Mouse (Mus musculus) bone marrow, adult 2 months (tissue): ENCODE results near the gene Cstb.

Experiments
- CTCF ChIP-seq: fragments of 200-500 bp; IDR thresholded peaks from 2 replicates; pipeline ENCODE4 v1.5.1; 2011; ENCODE audit warnings: low read length, control low read depth; ENCODE audit not compliant: control insufficient read depth, insufficient read depth
- POLR2A ChIP-seq: fragments of 200-500 bp; IDR thresholded peaks from 2 replicates; pipeline ENCODE4 v1.6.1; 2011; ENCODE audit warnings: low read depth, mild to moderate bottlenecking, control low read depth, low read length, borderline replicate concordance; ENCODE audit not compliant: control insufficient read depth

DNA sequence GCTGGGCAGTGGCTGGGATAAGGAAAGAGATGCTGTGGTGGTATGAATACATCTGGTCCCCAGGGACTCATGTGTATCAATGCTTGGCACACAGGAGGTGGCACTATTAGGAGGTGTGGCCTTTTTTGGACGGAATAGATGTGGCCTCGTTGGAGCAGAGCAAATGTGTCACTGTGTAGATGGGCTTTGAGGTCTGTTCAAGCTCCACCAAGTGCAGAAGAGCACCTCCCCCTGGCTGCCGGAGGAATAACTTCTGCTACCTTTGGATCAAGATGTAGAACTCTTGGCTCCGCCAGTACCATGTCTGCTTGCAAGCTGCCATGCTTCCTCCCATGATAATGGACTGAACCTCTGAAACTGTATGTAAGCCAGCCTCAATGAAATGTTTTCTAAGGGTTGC lies 36.3 kb downstream of the Cstb start:
- TF ChIP-seq POLR2A (no peak), CTCF (peak; percentile 42; the same call in 1 of the 2 replicates)
